Mouse (Mus musculus) hindbrain, postnatal 0 days (tissue): ENCODE measurements around the gene Slc29a4. TPM values are rescaled to one million over a fixed set of nuclear protein-coding genes. Genes with fewer than 3 reads are reported as not detected.
A peak's percentile ranks its signal among the peaks of the same experiment; 100 is the strongest.

Experiments used
- ATAC-seq: fragments of 200-750 bp; cut with Nextera tagmentation; 2 replicates; pipeline ENCODE4 v1.8.0; 2017; ENCODE audit warnings: mild to moderate bottlenecking, moderate TSS enrichment, moderate library complexity
- DNase-seq: peaks from one replicate; pipeline ENCODE4 v3.0.0-alpha.2; 2015; ENCODE audit warnings: low spot score
- H3K27ac ChIP-seq: fragments of 300-500 bp; sonication (generic); 2 replicates; pipeline ENCODE4 v1.5.1; 2014; ENCODE audit warnings: mild to moderate bottlenecking
- H3K27me3 ChIP-seq: fragments of 300-500 bp; sonication (generic); 2 replicates; pipeline ENCODE4 v1.6.1; 2014; ENCODE audit warnings: low read length, mixed read lengths; ENCODE audit not compliant: insufficient read depth
- H3K36me3 ChIP-seq: fragments of 300-500 bp; sonication (generic); 2 replicates; pipeline ENCODE4 v1.6.1; 2014; ENCODE audit warnings: low read length, mixed read lengths; ENCODE audit not compliant: insufficient read depth
- H3K4me1 ChIP-seq: fragments of 300-500 bp; sonication (generic); 2 replicates; pipeline ENCODE4 v1.6.1; 2014; ENCODE audit warnings: antibody characterized with exemption, low read length, mixed read lengths; ENCODE audit not compliant: insufficient read depth
- H3K4me2 ChIP-seq: fragments of 300-500 bp; sonication (generic); 2 replicates; pipeline ENCODE4 v1.6.1; 2014; ENCODE audit warnings: low read depth, mild to moderate bottlenecking, low read length, moderate library complexity, mixed read lengths
- H3K4me3 ChIP-seq: fragments of 300-500 bp; sonication (generic); 2 replicates; pipeline ENCODE4 v1.5.1; 2014; ENCODE audit warnings: low read length
- H3K9ac ChIP-seq: fragments of 300-500 bp; sonication (generic); replicated peaks from 2 replicates; pipeline ENCODE4 v1.6.1; 2014; ENCODE audit warnings: mild to moderate bottlenecking, low read length, moderate library complexity, mixed read lengths
- H3K9me3 ChIP-seq: fragments of 300-500 bp; sonication (generic); 2 replicates; pipeline ENCODE4 v1.6.1; 2016; ENCODE audit warnings: low read length, mixed read lengths
- CTCF ChIP-seq: IDR thresholded peaks from 2 replicates; pipeline ENCODE4 v1.5.1; 2016; ENCODE audit warnings: antibody characterized with exemption, control low read depth, low read depth
- WGBS: fragments of 180-500 bp; shearing (Covaris S2); extraction: QIAGEN DNeasy Blood & Tissue Kit; methylation state at CpG from one replicate; pipeline ENCODE4 v1.1.7; 2014; 5-methylcytosine and 5-hydroxymethylcytosine counted together
- polyA plus RNA-seq: library from polyadenylated mRNA; unstranded; fragments of >200 nt; fragmentation: Nextera tagmentation; extraction: Ambion mirVana; gene quantifications from 2 replicates; pipeline ENCODE4 v1.2.1, GENCODE M21; 2015
- total RNA-seq: library from RNA; depleted of rRNA; stranded (reverse); fragments of >200 nt; gene quantifications from 2 replicates; pipeline ENCODE4 v1.2.3, GENCODE M21; 2014

The Slc29a4 gene
- total and polyA plus RNA-seq, 2 experiments from 2014 or later: 67.1 to 80.1 TPM

GRCm38 (mm10) chr5:142716056-142716455 is 23.7 kb downstream of the Slc29a4 start:
- Histone ChIP-seq H3K36me3 (peaks cover 19% of the 10 kb centered on the region; the same call in 1 of the 2 replicates), H3K4me1 (no peaks in the 10 kb centered on the region), H3K9me3 (no peaks in the 10 kb centered on the region), H3K4me3 (no peak overlapping the region), H3K9ac (no peak overlapping the region), H3K27me3 (no peaks in the 10 kb centered on the region), H3K27ac (no peak overlapping the region), H3K4me2 (no peak overlapping the region)
- DNase-seq (no peak), ATAC-seq (no peak)
- 80% methylated on average over 6 of the region's 6 CpGs for WGBS
- no peak for TF ChIP-seq CTCF

GRCm38 (mm10) chr5:142718037-142718436 is 25.7 kb downstream of the Slc29a4 start:
- Histone ChIP-seq H3K4me1 (no peaks in the 10 kb centered on the region), H3K4me3 (no peak overlapping the region), H3K36me3 (peaks cover 15% of the 10 kb centered on the region; the same call in 1 of the 2 replicates), H3K27ac (no peak overlapping the region), H3K4me2 (no peak overlapping the region), H3K9me3 (no peaks in the 10 kb centered on the region), H3K27me3 (no peaks in the 10 kb centered on the region), H3K9ac (no peak overlapping the region)
- peak; percentile 47; the same call in 1 of the 2 replicates for ATAC-seq
- 24% methylated on average over 4 of the region's 4 CpGs for WGBS
- peak; percentile 99 for TF ChIP-seq CTCF
- peak; percentile 84 for DNase-seq

- H3K4me3 ChIP-seq: no peak overlapping the region
- DNase-seq (no peak), ATAC-seq (no peak)
- H3K36me3 ChIP-seq: peaks cover 15% of the 10 kb centered on the region; the same call in 1 of the 2 replicates
- H3K27me3 ChIP-seq: no peaks in the 10 kb centered on the region
- H3K9ac ChIP-seq: no peak overlapping the region
- TF ChIP-seq CTCF: no peak
- WGBS: 74% methylated on average over 25 of the region's 25 CpGs
- H3K27ac ChIP-seq: no peak overlapping the region
- no peaks in the 10 kb centered on the region for H3K4me1 ChIP-seq
- no peak overlapping the region for H3K4me2 ChIP-seq
- no peaks in the 10 kb centered on the region for H3K9me3 ChIP-seq
Observed at GRCm38 (mm10) chr5:142718486-142718885, 26.2 kb downstream of the Slc29a4 start.

GRCm38 (mm10) chr5:142719897-142720296 is 27.6 kb downstream of the Slc29a4 start:
- H3K27ac ChIP-seq: no peak overlapping the region

GRCm38 (mm10) chr5:142723520-142724133 is 31.3 kb downstream of the Slc29a4 start:
- Histone ChIP-seq H3K4me2 (no peak overlapping the region), H3K9ac (no peak overlapping the region), H3K4me3 (no peak overlapping the region), H3K27ac (peak overlapping the region; percentile 21; the same call in 1 of the 2 replicates), H3K27me3 (no peaks in the 10 kb centered on the region), H3K36me3 (peaks cover 38% of the 10 kb centered on the region), H3K9me3 (no peaks in the 10 kb centered on the region), H3K4me1 (no peaks in the 10 kb centered on the region)
- ATAC-seq: peak; percentile 78
- TF ChIP-seq CTCF: peak; percentile 92
- peak; percentile 86 for DNase-seq
- WGBS: 16% methylated on average over 7 of the region's 7 CpGs

More at GRCm38 (mm10) chr5:142719897-142720296, 27.6 kb downstream of the Slc29a4 start:
- Histone ChIP-seq H3K4me1 (no peaks in the 10 kb centered on the region), H3K9ac (no peak overlapping the region), H3K4me2 (no peak overlapping the region), H3K36me3 (peaks cover 7% of the 10 kb centered on the region; the same call in 1 of the 2 replicates), H3K27me3 (no peaks in the 10 kb centered on the region), H3K4me3 (no peak overlapping the region), H3K9me3 (no peaks in the 10 kb centered on the region)
- ATAC-seq (no peak), DNase-seq (no peak)
- 81% methylated on average over 13 of the region's 13 CpGs for WGBS
- no peak for TF ChIP-seq CTCF

- Histone ChIP-seq H3K36me3 (peaks cover 39% of the 10 kb centered on the region), H3K4me3 (no peak overlapping the region), H3K9me3 (no peaks in the 10 kb centered on the region), H3K4me2 (no peak overlapping the region), H3K27me3 (no peaks in the 10 kb centered on the region), H3K27ac (peak overlapping the region; percentile 1; the same call in 1 of the 2 replicates), H3K9ac (no peak overlapping the region), H3K4me1 (no peaks in the 10 kb centered on the region)
- DNase-seq (no peak), ATAC-seq (no peak)
- TF ChIP-seq CTCF: no peak
- 93% methylated on average over 7 of the region's 7 CpGs for WGBS
Observed at GRCm38 (mm10) chr5:142724265-142724664, 32.0 kb downstream of the Slc29a4 start.

GRCm38 (mm10) chr5:142726748-142727147 is 34.4 kb downstream of the Slc29a4 start:
- peak overlapping the region; percentile 22; the same call in 1 of the 2 replicates for H3K27ac ChIP-seq

More at GRCm38 (mm10) chr5:142726748-142727147, 34.4 kb downstream of the Slc29a4 start:
- Histone ChIP-seq H3K4me2 (no peak overlapping the region), H3K4me1 (no peaks in the 10 kb centered on the region), H3K9me3 (no peaks in the 10 kb centered on the region), H3K4me3 (no peak overlapping the region), H3K27me3 (no peaks in the 10 kb centered on the region), H3K9ac (no peak overlapping the region), H3K36me3 (peaks cover 61% of the 10 kb centered on the region)
- TF ChIP-seq CTCF: no peak
- DNase-seq (no peak), ATAC-seq (no peak)
- 69% methylated on average over 6 of the region's 6 CpGs for WGBS
